ENCODE assay signal across 30 mouse cellular contexts in the genomic region with DNA sequence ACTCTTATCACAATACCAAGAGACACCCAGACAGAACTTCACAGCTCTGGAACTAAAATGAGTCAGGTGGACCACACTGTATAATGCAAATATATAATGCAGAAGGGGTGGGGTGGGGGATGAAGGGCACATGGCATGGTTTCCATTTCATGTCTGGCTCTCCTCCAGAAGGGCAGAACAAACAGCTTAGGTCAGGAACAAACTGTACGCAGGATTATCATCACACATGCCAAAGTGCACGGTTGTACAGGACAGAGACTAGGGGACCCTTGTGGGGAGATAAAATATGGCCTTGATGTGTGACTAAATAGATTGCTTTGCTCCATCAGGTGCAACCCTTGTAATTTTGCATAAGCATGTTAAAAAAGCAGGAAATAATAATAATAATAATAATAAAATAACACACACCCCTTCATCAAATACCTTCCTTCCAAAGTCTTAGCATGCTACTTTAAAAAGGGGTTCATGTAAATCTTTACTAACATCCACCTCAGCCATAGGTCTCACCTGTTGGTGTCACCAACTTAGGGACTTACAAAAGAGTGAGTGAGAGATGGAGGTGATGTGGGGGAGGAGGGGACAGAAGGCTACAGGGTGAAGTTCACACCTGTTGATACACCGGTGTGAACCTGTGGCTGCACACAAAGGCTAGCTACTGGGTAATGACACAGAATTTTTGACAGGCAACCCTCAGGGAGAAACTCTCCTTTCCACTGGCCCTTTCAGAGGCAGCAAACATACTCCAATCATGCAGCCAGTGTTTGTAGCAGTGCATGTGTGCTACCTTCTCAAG. TPM values are rescaled to one million over a fixed set of nuclear protein-coding genes. Genes with fewer than 3 reads are reported as not detected.
DNase-seq lines count a peak whose midpoint lies in the region; ATAC-seq lines count a peak whose summit lies in the region.
"Had no signal": no experiment of that assay in that cellular context is flagged by ENCODE, and none has a peak within 500 bp of the region (broad histone marks: within the 10 kb centered on the region; RNA-seq: fewer than 3 reads in every experiment).

No protein-coding gene starts in this region.

- no peak overlapping the region for H3K4me2 ChIP-seq in heart, embryonic 15.5 days
- H3K4me2 ChIP-seq in liver, embryonic 16.5 days (ENCODE audit: low read depth, low read length), result no peak overlapping the region
- H3K4me2 ChIP-seq in liver, embryonic 11.5 days, result no peak overlapping the region
- H3K4me2 ChIP-seq: embryonic facial prominence, embryonic 12.5 days; forebrain, embryonic 13.5 days; limb, embryonic 13.5 days; lung, embryonic 15.5 days; midbrain, embryonic 15.5 days had no signal

- no peak overlapping the region for H3K9ac ChIP-seq in heart, embryonic 15.5 days
- no peak overlapping the region for H3K9ac ChIP-seq in liver, embryonic 16.5 days (ENCODE audit: low read depth, low read length)
- no peak overlapping the region for H3K9ac ChIP-seq in liver, embryonic 11.5 days (ENCODE audit: low read depth, low read length)
- H3K9ac ChIP-seq: embryonic facial prominence, embryonic 12.5 days; forebrain, embryonic 13.5 days; limb, embryonic 13.5 days; lung, embryonic 15.5 days; midbrain, embryonic 15.5 days had no signal

- peak; percentile 78 for ATAC-seq in heart, embryonic 15.5 days (replicated peaks; ENCODE audit: insufficient number of reproducible peaks, insufficient read depth, low FRiP score, low read depth)
- peak; percentile 77 for ATAC-seq in liver, embryonic 16.5 days (ENCODE audit: low read depth)
- ATAC-seq in liver, embryonic 11.5 days (replicated peaks; ENCODE audit: low FRiP score), result no peak
- ATAC-seq: forebrain, embryonic 13.5 days; hindbrain, postnatal 0 days; midbrain, embryonic 15.5 days had no signal

- H3K27ac ChIP-seq in heart, embryonic 15.5 days, result peak overlapping the region; percentile 60
- H3K27ac ChIP-seq in heart, embryonic 10.5 days, result no peak overlapping the region
- H3K27ac ChIP-seq in liver, embryonic 16.5 days (ENCODE audit: low read length), result peak overlapping the region; percentile 20; the same call in 1 of the 2 replicates
- no peak overlapping the region for H3K27ac ChIP-seq in liver, embryonic 11.5 days (ENCODE audit: low read depth, low read length)
- H3K27ac ChIP-seq: embryonic facial prominence, embryonic 12.5 days; forebrain, embryonic 13.5 days; hindbrain, embryonic 10.5 days; hindbrain, postnatal 0 days; layer of hippocampus, adult 2 months; limb, embryonic 13.5 days; lung, embryonic 15.5 days; midbrain, embryonic 15.5 days had no signal

- DNase-seq in heart, embryonic 10.5 days (ENCODE audit: low spot score), result no peak
- DNase-seq in liver, embryonic 11.5 days (ENCODE audit: low spot score), result no peak
- peak; percentile 18 for DNase-seq in heart, postnatal 4 days
- DNase-seq in skeletal muscle tissue, adult 2 months (ENCODE audit: low read depth, low spot score), result peak; percentile 51
- DNase-seq in thymus, postnatal 14 days, result no peak
- DNase-seq: cerebellum, adult 8-10 months; gastrocnemius, postnatal 25 days; kidney, adult 8-10 months; kidney, postnatal 14 days; layer of hippocampus, postnatal 36 days; right cerebral cortex, postnatal 14 days; thymus, postnatal 25 days had no signal

- H3K4me1 ChIP-seq in heart, embryonic 15.5 days (replicated peaks), result peaks cover 30% of the 10 kb centered on the region
- peaks cover 21% of the 10 kb centered on the region; the same call in 1 of the 2 replicates for H3K4me1 ChIP-seq in heart, embryonic 10.5 days
- no peaks in the 10 kb centered on the region for H3K4me1 ChIP-seq in liver, embryonic 16.5 days (ENCODE audit: control insufficient read depth, low read depth, low read length)
- H3K4me1 ChIP-seq in liver, embryonic 11.5 days (replicated peaks; ENCODE audit: control insufficient read depth, insufficient read depth, low read length), result no peaks in the 10 kb centered on the region
- H3K4me1 ChIP-seq: embryonic facial prominence, embryonic 12.5 days; forebrain, embryonic 13.5 days; megakaryocyte, embryonic 14.5 days; midbrain, embryonic 15.5 days had no signal

- no peak overlapping the region for H3K4me3 ChIP-seq in heart, embryonic 15.5 days
- H3K4me3 ChIP-seq in heart, embryonic 10.5 days, result no peak overlapping the region
- no peak overlapping the region for H3K4me3 ChIP-seq in liver, embryonic 16.5 days (ENCODE audit: low read depth, low read length)
- no peak overlapping the region for H3K4me3 ChIP-seq in liver, embryonic 11.5 days (ENCODE audit: low read depth, low read length)
- H3K4me3 ChIP-seq: embryonic facial prominence, embryonic 12.5 days; erythroblast, embryonic 14.5 days; forebrain, embryonic 13.5 days; hindbrain, embryonic 10.5 days; layer of hippocampus, adult 2 months; limb, embryonic 13.5 days; lung, embryonic 15.5 days; megakaryocyte, embryonic 14.5 days; midbrain, embryonic 15.5 days; myocyte had no signal

- no peaks in the 10 kb centered on the region for H3K9me3 ChIP-seq in heart, embryonic 15.5 days (replicated peaks)
- no peaks in the 10 kb centered on the region for H3K9me3 ChIP-seq in heart, embryonic 10.5 days
- no peaks in the 10 kb centered on the region for H3K9me3 ChIP-seq in liver, embryonic 16.5 days (replicated peaks; ENCODE audit: control insufficient read depth, low read length)
- H3K9me3 ChIP-seq in liver, embryonic 11.5 days (ENCODE audit: control insufficient read depth, low read length), result no peaks in the 10 kb centered on the region
- H3K9me3 ChIP-seq: embryonic facial prominence, embryonic 12.5 days; forebrain, embryonic 13.5 days; hindbrain, embryonic 10.5 days; limb, embryonic 13.5 days; lung, embryonic 15.5 days; megakaryocyte, embryonic 14.5 days; midbrain, embryonic 15.5 days had no signal

- 54% methylated on average over 3 of the region's 3 CpGs for WGBS in heart, embryonic 15.5 days
- WGBS in heart, embryonic 10.5 days, result 72% methylated on average over 3 of the region's 3 CpGs
- WGBS in liver, embryonic 16.5 days (ENCODE audit: insufficient replicate concordance), result 62% methylated on average over 3 of the region's 3 CpGs
- 84% methylated on average over 3 of the region's 3 CpGs for WGBS in liver, embryonic 11.5 days

- no peaks in the 10 kb centered on the region for H3K27me3 ChIP-seq in heart, embryonic 15.5 days
- H3K27me3 ChIP-seq in heart, embryonic 10.5 days (ENCODE audit: insufficient read depth, poor library complexity, severe bottlenecking), result no peaks in the 10 kb centered on the region
- H3K27me3 ChIP-seq in liver, embryonic 16.5 days (ENCODE audit: control insufficient read depth, insufficient read depth, low read depth, low read length), result no peaks in the 10 kb centered on the region
- H3K27me3 ChIP-seq in liver, embryonic 11.5 days (replicated peaks; ENCODE audit: control insufficient read depth, insufficient read depth, low read length), result no peaks in the 10 kb centered on the region
- H3K27me3 ChIP-seq: embryonic facial prominence, embryonic 12.5 days; forebrain, embryonic 13.5 days; limb, embryonic 13.5 days; lung, embryonic 15.5 days; megakaryocyte, embryonic 14.5 days; midbrain, embryonic 15.5 days had no signal

- H3K36me3 ChIP-seq in heart, embryonic 15.5 days, result peaks cover 18% of the 10 kb centered on the region
- H3K36me3 ChIP-seq in heart, embryonic 10.5 days, result peaks cover 19% of the 10 kb centered on the region
- H3K36me3 ChIP-seq in liver, embryonic 16.5 days (ENCODE audit: control insufficient read depth, insufficient read depth), result no peaks in the 10 kb centered on the region
- H3K36me3 ChIP-seq in liver, embryonic 11.5 days (ENCODE audit: control insufficient read depth, insufficient read depth, low read length), result no peaks in the 10 kb centered on the region; the same call in 1 of the 2 replicates
- H3K36me3 ChIP-seq: midbrain, embryonic 15.5 days had no signal

RNA-seq across cellular contexts. Expression of a gene that starts 6.7 kb away (rescaled TPM):
- polyA plus RNA-seq in heart, embryonic 15.5 days (2015; fragmentation: Nextera tagmentation; extraction: Ambion mirVana), result 27.1 and 29.3 TPM in 2 replicates
- polyA plus RNA-seq in heart, embryonic 10.5 days (2016; fragmentation: Nextera tagmentation; extraction: Ambion mirVana), result 28.0 and 32.2 TPM in 2 replicates
- 4.5 and 6.6 TPM in 2 replicates for polyA plus RNA-seq in liver, embryonic 16.5 days (2015; fragmentation: Nextera tagmentation; extraction: Ambion mirVana)
- polyA plus RNA-seq in liver, embryonic 11.5 days (2014; fragmentation: Nextera tagmentation; extraction: Ambion mirVana), result 12.1 and 12.6 TPM in 2 replicates
- total RNA-seq in heart, postnatal 4 days (2021), result not detected
- total RNA-seq: adrenal gland, adult 18-20 months; adrenal gland, postnatal 4 days; gastrocnemius, postnatal 25 days; hindbrain, postnatal 0 days; layer of hippocampus, adult 2 months; layer of hippocampus, postnatal 36 days; left cerebral cortex, postnatal 14 days had no signal
- polyA plus RNA-seq: cortical plate, adult 2 months; erythroblast, embryonic 14.5 days; spleen, adult 2 months had no signal

RNA-seq across cellular contexts. Expression of a gene that starts 51.6 kb away (rescaled TPM):
- 9.1 and 9.3 TPM in 2 replicates for polyA plus RNA-seq in heart, embryonic 15.5 days (2015; fragmentation: Nextera tagmentation; extraction: Ambion mirVana)
- 10.0 and 12.5 TPM in 2 replicates for polyA plus RNA-seq in heart, embryonic 10.5 days (2016; fragmentation: Nextera tagmentation; extraction: Ambion mirVana)
- polyA plus RNA-seq in liver, embryonic 16.5 days (2015; fragmentation: Nextera tagmentation; extraction: Ambion mirVana), result 1.5 and 1.7 TPM in 2 replicates
- 3.6 and 4.1 TPM in 2 replicates for polyA plus RNA-seq in liver, embryonic 11.5 days (2014; fragmentation: Nextera tagmentation; extraction: Ambion mirVana)
- total RNA-seq in heart, postnatal 4 days (2021), result 10 to 100 TPM; 39.4 to 43.1 TPM

Comparison
In these comparisons a context has a peak if more than half of its experiments do, and no peak if none do; other contexts are left out.
1. H3K27ac ChIP-seq: peak in heart, embryonic 15.5 days (single experiment) and liver, embryonic 16.5 days (single experiment); none in heart, embryonic 10.5 days (single experiment) and liver, embryonic 11.5 days (single experiment).
2. DNase-seq: peak in heart, postnatal 4 days (single experiment) and skeletal muscle tissue, adult 2 months (single experiment); none in heart, embryonic 10.5 days (single experiment), liver, embryonic 11.5 days (single experiment) and thymus, postnatal 14 days (single experiment).